Mouse (Mus musculus) 3134 (cell line): ENCODE data around the gene C1qtnf6.
A peak's percentile ranks its signal among the peaks of the same experiment; 100 is the strongest.

Experiments used
- DNase-seq: peaks from one replicate; pipeline ENCODE4 v3.0.0-alpha.2; 2011; ENCODE audit warnings: low spot score; ENCODE audit not compliant: insufficient read length; ENCODE audit errors: extremely low read depth

C1qtnf6 gene

DNA sequence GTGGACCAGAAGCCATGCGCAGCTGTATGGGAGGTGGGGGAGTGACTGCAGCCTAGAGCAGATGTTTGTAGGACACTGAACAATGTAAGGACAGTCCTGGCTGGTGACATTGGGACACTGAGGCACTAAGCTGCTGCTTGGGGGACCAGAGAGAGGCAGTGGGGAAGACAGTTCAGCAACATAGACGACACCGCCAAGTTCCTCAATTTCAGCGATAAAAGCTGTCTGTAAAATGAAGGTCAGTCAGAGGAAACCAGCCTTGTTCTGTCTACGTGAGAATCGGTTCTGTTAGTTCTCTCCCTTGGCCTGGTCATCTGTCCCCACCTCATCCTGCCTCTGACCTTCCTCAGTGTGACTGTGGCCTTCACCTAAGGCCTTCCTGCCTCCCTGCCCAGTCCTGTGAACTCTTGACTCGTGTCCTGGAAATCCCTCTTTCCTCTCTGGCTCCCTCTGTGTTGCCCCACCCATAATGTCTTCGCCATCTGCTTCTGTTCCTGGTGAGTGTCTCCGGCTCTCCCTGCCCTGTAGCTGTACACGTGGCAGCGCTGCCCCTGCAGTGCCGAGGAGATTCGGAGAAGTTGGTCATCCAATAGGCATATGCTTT lies 11.0 kb downstream of the C1qtnf6 start:
- DNase-seq = no peak

DNA sequence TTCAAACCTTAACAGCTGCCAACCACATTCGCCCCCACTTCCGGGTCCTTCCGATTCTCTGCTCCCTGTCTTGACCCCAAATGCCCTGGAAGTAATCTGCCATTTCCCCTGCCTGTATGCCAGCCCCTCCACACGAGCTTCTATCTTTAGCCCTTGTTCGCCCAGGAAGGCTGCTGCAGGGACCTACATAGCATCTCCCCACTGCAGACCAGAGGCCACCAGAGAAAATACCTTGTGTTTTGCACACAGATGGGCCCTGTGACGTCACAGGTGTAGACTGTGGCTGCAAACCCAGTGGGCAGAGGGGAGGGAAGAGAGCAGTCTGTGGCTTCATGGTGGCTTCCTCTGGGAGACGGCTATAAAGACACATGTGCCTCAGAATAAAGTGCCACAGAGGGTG lies 13.0 kb downstream of the C1qtnf6 start:
- DNase-seq = no peak

DNA sequence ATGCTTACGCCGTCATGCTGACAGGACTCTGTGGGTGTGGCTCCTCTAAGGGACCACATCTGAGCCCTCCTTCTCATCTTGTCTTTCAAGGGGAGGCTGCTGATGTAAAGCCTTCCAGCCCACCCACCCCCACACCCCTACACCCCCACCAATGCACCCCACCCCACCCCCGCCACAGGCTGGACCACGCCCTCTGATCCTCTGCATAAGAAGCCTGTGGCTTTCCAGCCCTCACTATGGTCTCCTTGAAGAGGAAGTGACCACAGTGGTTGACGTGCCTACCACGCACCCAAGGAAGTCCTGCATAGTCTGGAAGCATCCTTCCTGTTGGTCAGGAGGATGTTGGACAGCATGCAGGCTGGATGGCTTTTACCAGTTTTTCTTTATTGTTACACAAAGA lies 15.5 kb downstream of the C1qtnf6 start:
- no peak for DNase-seq

DNA sequence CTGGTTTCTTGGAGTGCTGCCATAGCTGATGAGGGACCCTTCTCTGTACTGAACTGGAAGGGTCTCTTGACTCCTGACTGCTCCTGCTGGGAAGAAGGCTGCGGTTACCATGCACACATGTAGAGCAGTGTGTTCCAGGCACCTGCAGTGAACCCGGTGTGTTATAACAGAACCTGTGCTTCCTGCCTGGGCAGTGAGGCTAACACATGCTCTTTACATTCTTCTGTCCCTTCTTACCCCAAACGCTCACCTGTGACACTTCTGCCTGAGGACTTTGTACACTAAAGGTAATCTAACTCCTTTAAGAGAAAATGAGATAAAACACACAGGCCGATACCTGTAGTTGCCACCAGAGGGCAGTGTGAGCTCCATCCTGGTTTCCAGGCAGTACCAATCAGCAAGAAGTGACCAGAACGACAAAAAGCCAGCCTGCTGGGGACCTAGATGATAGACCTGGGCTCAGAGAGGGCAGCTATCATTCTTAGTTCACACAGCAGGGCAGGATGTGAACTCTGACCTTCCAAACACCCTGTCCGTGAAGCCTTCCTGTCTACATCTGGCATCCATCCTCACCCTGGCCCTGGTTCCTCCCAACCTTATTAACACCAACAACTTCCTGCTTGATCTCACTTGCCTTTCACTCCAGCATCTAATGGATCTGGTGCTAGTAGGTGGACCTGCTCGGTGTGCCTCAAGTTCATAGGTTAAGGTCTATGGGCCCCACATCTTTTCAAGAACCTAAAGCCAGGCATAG lies 16.6 kb downstream of the C1qtnf6 start:
- DNase-seq = peak; percentile 41

DNA sequence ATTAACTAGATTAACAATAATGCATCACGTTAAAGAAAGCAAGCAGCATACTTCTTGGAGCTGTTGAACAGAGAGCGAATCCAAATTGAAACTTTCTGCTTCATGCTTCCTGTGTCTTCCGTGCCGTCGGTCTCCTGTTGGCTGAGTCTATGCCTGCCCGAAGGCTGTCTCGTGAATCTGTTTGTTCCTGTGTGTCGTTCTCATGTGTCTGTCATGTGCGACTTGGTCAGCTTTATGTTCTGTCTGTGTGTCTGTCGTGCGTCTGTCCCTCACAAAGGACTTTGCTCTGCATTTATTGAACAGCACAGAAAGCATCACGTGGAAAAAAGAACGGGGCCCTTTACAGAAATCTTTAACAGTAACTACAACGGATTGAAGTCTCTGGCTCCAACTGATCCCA lies 18.2 kb downstream of the C1qtnf6 start:
- DNase-seq = no peak

DNA sequence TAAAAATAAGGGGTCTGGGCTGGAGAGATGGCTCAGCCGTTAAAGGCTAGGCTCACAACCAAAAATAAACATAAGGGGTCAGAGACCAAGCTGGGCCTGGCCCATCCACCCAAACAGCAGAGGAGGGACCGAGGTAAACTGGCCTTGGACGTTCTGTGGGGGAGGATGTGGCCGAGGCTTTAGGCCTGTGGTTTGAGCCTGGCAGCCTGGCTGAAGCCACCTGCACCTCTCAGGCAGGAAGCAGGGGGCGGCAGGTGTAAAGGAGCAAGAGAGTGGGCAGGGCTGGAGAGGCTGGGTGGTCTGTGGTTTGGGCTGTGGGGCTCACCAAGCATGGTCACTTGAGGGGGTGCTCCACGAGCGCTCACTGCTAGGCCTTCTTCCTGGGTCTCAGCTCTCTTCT lies 19.3 kb downstream of the C1qtnf6 start:
- DNase-seq = no peak

DNA sequence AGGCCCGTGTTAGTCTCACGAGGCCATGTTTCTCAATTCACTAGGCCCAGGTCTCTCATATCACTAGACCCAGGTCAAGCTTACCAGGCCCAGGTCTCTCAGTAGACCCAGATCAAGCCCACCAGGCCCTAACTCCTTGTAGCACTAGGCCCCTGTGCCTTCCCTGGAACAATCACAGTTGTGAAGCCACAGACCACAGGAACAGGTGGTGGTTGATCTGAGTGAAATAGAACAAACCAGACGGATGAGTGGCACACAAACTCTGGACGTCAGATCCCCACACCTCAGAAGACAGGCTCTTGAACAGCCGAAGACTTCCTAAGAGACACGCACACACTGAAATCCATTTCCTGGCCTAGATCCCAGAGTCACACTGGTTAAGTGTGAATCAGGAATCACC lies 20.5 kb downstream of the C1qtnf6 start:
- no peak for DNase-seq

DNA sequence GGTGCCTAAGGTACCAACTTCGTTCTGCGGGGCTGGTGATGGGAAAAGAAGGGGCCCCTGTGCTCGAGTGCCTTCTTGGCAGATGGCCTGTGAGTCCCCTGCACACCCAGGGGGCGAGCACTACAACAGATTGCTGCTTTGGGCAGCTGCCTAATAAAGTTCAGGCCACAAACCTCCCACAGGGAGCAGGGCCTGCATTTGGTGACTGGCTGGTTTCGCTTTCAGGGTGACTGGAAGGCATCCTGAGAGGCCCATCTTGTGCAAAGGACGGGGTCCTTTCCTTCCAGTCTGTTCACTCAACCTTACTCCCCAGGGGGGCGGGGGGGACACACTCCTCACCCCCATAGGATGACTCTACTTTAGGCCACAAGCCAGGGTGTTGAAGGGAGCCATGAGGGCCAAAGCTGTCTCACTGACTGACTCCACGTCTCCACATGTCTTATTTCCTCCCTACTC lies 21.1 kb downstream of the C1qtnf6 start:
- DNase-seq = peak; percentile 40

DNA sequence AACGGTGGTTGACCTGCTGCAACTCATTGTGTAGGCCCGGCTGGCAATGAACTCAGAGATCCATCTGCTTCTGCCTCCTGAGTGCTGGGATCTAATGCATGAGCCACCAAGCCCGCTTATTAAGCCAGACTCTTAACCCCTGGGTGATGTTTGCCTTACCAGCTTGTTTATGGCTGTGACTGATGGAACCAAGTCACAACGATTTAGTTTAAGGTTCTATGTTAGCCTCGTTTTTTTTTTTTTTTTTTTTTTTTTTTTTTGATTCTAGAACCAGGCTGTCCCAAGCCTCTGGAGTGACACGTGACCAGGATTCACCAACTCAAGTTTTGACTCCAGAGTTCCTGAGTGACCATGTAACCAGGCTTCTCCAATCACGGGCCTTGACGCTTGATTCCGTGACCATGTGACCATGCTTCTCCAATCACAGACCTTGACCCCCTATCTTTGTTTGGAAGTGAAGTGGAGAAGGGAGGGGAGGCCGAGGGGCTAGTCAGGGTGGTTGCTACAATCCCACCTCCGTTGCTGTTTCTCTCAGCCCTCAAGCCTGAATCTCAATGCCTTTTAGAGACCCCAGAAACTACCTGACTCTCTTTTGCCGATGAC lies 21.8 kb downstream of the C1qtnf6 start:
- no peak for DNase-seq

DNA sequence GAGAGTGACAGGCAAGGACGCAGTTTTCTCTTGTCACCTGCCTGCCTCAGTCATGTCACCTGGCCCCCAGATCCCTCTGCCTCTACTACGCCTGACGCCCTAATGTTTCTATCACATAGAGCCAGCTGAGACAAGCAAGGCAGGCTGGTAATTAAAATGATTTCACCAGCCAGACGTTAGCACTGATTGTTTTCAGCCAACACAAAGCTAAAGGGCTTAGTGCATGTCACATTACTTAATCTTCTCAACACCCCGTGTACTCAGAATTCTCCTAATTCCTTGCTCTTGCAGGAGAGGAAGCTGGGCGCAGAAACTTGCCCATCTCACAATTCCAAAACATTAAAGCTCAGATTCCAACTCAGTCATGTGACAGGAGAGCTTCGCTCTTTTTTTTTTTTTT lies 22.8 kb downstream of the C1qtnf6 start:
- DNase-seq = no peak

DNA sequence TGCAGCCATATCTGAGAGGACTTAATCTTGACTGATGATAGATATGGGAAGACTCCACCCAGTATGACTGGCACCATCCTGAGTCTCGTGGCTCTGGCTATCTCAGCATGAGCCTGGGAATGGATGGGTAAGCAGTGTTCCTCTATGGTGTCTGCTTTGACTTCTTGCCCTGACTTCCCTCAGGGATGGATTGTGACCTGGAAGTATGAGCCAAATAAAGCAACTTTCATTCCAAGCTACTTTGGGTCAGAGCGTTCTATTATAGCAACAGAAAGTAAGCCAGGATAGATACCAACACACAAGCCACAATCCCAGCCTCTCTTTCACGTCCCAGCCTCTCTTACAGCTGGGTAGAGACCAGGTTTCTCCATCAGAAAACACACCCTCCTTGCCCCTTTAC lies 25.7 kb downstream of the C1qtnf6 start:
- no peak for DNase-seq

DNA sequence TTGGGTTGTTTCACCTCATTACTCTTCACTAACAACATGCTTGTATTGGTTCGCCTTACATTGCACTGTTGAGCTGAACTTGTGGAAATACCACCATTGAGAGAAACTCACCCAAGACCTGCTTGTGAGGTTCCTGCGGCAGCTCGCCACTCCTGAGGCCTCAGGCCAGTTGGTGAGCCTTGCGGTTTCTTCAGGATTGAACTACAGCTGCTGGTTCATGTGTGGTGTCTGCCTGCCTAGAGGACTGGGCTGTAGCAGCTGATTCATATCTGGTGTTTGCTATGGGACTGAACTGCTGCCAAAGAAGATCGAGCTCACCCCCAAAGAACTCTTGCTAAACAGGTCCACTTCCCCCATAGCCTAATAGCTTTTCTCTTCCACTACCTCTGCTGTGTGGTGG lies 26.4 kb downstream of the C1qtnf6 start:
- no peak for DNase-seq

DNA sequence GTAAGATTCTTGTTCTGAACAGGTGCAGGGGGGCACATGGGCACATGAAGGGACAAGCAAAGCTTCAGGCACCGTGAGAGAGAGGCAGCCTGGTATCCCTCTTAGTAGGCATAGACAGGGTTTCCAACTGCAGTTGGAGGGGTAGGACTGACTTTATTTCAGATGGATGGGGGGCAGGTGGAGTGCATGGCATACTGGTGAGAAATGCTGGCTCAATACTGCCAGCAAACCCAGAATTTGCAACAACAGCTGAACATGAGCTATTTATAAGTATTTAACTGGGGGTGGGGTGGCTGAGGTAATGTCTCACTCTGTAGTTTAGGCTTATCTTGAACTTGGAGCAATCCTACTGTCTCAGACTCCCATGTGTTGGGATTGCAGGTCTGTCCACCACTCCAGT lies 27.2 kb downstream of the C1qtnf6 start:
- DNase-seq = no peak

DNA sequence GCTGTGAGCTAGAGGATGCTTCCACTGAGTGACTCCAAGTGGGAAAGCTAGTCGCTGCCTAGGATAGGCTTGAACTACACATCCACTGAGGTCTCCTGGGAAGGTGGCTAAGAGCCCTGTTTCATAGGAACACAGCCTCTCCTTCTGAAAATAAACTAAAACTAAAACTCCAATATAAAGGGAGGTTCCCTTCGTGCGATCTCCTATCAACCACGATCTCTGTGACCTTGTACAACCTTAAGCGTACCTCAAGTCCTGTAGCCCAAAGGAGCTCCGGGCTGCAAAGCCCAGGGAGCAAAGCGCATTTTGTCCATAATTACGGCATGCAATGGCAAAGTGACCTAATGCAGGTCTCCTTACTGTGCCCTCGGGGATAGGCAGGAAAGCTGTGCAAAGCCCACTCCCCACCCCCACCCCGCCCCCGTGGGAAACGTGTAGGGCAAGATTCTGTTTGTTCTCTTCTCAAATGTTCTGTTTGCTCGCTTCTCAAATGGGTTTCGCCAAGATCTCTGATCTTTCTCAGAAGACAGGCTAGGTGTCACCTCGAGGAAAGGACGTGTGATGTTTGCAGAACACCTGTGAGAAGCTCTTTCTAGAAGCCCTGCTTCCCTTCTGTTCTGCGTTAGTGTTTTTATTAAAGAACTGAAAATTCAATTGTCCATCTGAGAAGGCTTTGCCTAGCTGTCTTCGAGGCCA lies 28.6 kb downstream of the C1qtnf6 start:
- no peak for DNase-seq

DNA sequence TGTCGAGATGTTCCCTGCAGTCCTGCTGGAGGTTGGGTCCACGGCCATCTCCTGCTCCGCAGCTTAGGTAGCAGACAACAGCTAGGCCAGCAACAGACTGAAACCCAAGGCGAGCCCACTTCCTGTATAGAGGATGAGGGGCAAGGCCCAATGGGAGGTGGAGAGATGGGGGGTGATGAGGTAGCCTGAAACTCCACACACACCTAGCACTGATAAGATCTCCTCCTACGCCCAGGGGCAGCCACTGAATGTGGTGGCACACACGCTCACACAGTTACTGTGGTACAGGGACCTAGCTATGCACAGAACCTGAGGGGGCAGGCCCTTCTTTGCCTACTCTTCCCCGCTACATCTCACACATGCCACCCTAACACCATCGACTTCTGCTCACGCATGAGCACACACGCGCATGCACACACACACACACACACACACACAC lies 36.2 kb downstream of the C1qtnf6 start, which contains the start of gene Il2rb:
Gene Il2rb, minus strand, starts transcription at position 304 of the 439 bp plus-strand sequence.
- DNase-seq = no peak

DNA sequence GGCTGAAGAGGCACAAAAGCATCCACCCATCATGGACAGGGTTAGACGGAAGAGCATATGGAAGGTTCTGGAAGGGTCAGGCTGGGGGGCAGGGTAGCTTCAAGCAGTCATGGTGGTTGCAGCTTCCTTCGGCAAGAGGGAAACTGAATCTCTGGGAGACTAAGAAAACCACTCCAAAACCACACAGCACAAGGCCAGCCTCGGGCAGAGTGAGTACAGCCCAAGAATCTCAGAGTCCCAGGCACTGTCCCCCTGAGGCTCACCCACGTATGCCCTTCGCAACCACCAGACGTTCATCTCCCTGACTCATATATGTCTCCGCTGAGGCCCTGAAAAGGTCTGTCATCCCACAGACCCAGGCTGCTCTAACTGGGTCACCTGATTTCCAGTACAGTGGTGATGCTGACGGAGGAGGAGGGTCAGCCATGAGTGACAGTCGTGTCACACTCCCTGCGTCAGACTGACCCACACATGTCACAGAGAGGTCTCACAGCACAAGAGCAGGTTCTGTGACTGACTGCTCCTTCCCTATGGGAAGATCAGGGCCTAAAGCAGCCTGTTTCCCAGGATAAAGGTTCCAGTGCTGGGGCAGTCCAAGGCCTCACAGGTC lies 37.7 kb downstream of the C1qtnf6 start:
- no peak for DNase-seq

DNA sequence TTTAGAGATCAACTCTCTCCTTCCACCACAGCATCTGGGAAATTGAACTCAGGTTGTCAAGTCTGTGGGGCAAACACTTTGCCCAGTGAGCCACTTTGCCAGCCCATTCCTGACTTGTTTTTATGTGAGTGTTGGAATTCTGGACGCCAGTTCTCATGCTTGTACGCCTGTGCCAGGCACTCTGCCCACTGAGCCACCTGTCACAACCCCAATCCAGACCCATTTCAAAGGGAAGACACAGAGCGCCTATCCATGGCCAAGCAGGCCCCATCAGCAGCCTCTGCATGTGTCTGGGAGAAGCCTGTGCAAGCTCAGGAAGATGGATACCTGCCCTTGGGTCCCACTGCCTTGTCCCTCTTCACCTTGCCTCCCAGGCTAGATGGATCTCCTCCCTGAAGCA lies 39.9 kb downstream of the C1qtnf6 start:
- DNase-seq = no peak

DNA sequence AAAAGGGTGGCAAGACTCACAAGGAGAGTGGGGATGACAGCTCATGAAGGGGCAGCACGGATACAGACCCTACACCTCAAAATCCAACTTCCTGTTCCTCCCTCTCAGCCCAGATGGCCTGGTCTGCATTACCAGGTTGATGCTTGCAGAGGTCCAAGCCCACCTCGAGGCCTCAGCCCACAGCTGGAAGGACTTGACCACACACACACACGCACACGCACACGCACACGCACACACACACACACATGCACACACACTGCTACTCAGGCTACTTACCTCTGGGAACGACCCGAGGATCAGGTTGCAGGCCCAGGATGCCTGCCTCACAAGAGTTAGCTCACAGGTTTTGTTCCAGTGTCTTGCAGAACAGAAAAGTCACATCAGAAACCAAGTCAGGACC lies 41.3 kb downstream of the C1qtnf6 start:
- no peak for DNase-seq

DNA sequence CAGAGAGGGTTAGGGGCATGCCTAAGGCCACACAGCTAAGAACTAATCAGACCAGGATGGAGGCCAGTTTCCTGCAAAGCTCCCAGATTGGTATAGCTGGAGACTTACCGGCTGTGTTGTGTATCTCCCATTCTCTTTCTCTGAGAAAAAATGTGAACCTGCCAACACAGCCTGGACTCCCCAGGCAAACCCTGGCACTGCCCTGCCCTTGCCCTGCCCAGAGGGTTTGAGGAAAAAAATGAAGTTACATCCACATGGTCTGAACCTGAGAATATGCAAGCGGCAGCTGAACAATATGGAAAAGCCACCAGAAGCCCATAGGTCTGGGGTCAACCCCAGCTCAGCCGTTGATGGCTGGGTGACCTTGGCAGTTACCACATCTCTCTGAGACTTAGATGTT lies 42.0 kb downstream of the C1qtnf6 start:
- DNase-seq = no peak

DNA sequence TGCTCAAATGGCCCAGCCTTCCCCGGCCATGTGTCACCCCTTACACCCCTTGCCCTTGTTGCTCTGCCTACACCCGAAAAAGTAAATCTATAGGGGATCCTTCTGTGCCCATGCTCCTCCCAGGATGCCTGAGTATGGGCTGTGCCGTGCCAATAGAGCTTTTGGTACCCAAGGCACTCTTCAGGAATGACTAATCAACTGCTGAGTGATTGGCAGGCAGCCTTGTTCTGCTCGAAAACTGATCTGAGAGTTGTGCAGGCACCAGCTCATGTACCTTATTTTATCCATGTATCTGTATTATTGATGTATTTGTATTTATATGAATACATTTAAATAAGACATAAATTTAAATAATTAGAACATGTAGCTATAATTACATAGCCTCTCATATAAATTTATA lies 44.1 kb downstream of the C1qtnf6 start:
- no peak for DNase-seq

DNA sequence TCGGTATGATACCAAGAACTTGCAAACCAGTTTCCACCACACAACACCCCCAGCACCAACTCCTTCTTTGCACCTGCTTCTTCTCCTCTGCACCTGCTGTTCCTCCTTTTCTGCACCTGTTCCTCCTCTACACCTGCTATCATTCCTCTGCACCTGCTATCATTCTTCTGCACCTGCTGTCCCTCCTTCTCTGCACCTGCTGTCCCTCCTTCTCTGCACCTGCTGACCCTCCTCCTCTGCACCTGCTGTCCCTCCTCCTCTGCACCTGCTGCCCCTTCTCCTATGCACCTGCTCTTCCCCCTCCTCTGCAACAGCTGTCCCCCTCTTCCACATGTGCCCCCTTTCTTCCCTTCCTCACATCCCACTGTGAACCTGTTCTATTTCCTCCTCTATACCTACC lies 44.7 kb downstream of the C1qtnf6 start:
- DNase-seq = no peak
